Mouse (Mus musculus) hindbrain, embryonic 16.5 days (tissue): Measurements from ENCODE around the gene Rps6ka3. TPM values are rescaled to one million over a fixed set of nuclear protein-coding genes. Genes with fewer than 3 reads are reported as not detected.
A peak's percentile ranks its signal among the peaks of the same experiment; 100 is the strongest.

ENCODE experiments used
- ATAC-seq: fragments of 200-750 bp; cut with Nextera tagmentation; 2 replicates; pipeline ENCODE4 v1.8.0; 2017; ENCODE audit warnings: moderate TSS enrichment, moderate library complexity
- H3K27ac ChIP-seq: fragments of 300-500 bp; sonication (generic); 2 replicates; pipeline ENCODE4 v1.5.1; 2014; ENCODE audit warnings: low read depth, mild to moderate bottlenecking, control low read depth, low read length, moderate library complexity
- H3K27me3 ChIP-seq: fragments of 300-500 bp; sonication (generic); replicated peaks from 2 replicates; pipeline ENCODE4 v1.6.1; 2014; ENCODE audit warnings: low read length; ENCODE audit not compliant: control insufficient read depth, insufficient read depth
- H3K36me3 ChIP-seq: fragments of 300-500 bp; sonication (generic); 2 replicates; pipeline ENCODE4 v1.6.1; 2014; ENCODE audit warnings: mild to moderate bottlenecking, low read length, moderate library complexity, mixed read lengths; ENCODE audit not compliant: control insufficient read depth, insufficient read depth
- H3K4me1 ChIP-seq: fragments of 300-500 bp; sonication (generic); 2 replicates; pipeline ENCODE4 v1.6.1; 2014; ENCODE audit warnings: low read depth, low read length; ENCODE audit not compliant: control insufficient read depth, insufficient read depth
- H3K4me2 ChIP-seq: fragments of 300-500 bp; sonication (generic); 2 replicates; pipeline ENCODE4 v1.6.1; 2014; ENCODE audit warnings: mild to moderate bottlenecking, low read length, control low read depth, moderate library complexity
- H3K4me3 ChIP-seq: fragments of 300-500 bp; sonication (generic); 2 replicates; pipeline ENCODE4 v1.5.1; 2014; ENCODE audit warnings: mild to moderate bottlenecking, low read length, control low read depth, moderate library complexity
- H3K9ac ChIP-seq: fragments of 300-500 bp; sonication (generic); 2 replicates; pipeline ENCODE4 v1.6.1; 2014; ENCODE audit warnings: low read depth, mild to moderate bottlenecking, control low read depth, low read length, moderate library complexity
- H3K9me3 ChIP-seq: fragments of 300-500 bp; sonication (generic); 2 replicates; pipeline ENCODE4 v1.6.1; 2014; ENCODE audit warnings: mild to moderate bottlenecking, low read length, moderate library complexity; ENCODE audit not compliant: control insufficient read depth
- WGBS: fragments of 180-500 bp; shearing (Covaris S2); extraction: QIAGEN DNeasy Blood & Tissue Kit; methylation state at CpG from one replicate; pipeline ENCODE4 v1.1.7; 2014; 5-methylcytosine and 5-hydroxymethylcytosine counted together
- polyA plus RNA-seq: library from polyadenylated mRNA; unstranded; fragments of >200 nt; fragmentation: Nextera tagmentation; extraction: Ambion mirVana; gene quantifications from 2 replicates; pipeline ENCODE4 v1.2.1, GENCODE M21; 2015

The Rps6ka3 gene
- polyA plus RNA-seq, 1 experiment from 2014 or later, result 3.2 TPM

DNA sequence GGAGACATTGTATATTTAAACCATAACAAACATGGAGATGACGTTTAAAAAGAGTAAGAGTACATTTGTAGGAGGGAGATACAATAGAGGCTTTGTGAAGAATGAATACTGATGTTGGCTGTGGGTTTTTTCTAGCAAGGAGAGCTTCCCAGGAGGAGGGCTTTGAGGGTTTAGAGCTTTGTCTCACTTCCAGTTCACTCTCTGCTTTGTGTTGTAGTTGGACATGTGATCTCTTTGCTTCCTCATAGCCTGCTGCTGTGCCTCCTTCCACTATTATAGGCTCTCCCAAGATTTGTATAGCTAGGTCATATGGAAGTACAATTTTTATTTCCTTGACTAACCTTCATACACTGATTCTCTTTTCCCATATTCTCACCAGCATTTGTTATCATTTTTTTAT lies 27.2 kb downstream of the Rps6ka3 start:
- Histone ChIP-seq H3K36me3 (no peaks in the 10 kb centered on the region), H3K4me3 (no peak overlapping the region), H3K4me2 (no peak overlapping the region), H3K9ac (no peak overlapping the region), H3K9me3 (no peaks in the 10 kb centered on the region), H3K27me3 (no peaks in the 10 kb centered on the region), H3K27ac (no peak overlapping the region), H3K4me1 (no peaks in the 10 kb centered on the region)
- 8% methylated on average over 1 of the region's 1 CpGs for WGBS
- ATAC-seq, result no peak

DNA sequence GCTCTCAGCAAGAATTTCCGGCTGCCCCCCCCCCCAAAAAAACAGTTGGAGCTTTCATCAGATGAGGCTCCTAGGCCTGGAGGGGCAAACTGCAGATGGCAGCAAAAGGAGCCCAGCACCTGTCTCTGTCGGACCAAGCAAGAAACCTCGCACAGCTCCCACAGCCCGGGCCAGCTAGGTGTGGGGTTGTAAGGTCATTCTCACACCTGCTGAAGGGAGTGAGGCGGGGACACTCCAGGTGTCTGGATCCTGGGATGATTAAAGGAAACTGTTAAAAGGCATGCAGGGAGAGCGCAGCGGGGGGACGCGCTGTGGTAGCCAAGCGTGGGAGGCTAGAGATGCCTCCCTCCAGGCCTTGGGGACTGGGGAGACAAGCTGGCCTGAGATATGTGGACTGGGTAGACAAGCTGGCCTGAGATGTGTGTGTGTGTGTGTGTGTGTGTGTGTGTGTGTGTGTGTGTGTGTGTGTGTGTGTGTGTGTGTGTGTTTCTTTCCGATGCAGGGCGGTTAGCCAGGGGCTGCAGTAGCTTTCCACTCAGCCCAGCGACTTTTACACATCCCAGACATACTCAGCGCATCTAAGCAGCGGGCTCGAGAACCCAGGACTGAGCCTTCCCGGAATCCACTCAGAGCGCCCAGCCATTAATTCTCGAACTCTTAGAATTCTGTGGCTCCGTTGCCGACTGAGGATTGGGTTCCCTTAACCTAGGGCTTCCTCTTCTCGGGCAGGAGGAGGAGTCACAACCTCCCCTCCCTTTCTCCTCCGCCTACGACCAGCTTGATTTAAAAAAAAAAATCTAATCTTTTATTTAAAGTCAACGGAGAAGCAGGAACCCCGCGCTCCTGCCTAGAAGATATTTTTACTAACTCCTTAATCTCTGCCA lies 44.1 kb downstream of the Rps6ka3 start:
- H3K9me3 ChIP-seq, result no peaks in the 10 kb centered on the region; the same call in 1 of the 2 replicates
- H3K4me2 ChIP-seq, result peak overlapping the region; percentile 66
- H3K27ac ChIP-seq, result peak overlapping the region; percentile 87
- peaks cover 4% of the 10 kb centered on the region for H3K27me3 ChIP-seq
- WGBS, result 20% methylated on average over 23 of the region's 27 CpGs
- peak overlapping the region; percentile 54 for H3K9ac ChIP-seq
- H3K4me3 ChIP-seq, result peak overlapping the region; percentile 61
- no peak for ATAC-seq
- H3K4me1 ChIP-seq, result no peaks in the 10 kb centered on the region
- H3K36me3 ChIP-seq, result no peaks in the 10 kb centered on the region

DNA sequence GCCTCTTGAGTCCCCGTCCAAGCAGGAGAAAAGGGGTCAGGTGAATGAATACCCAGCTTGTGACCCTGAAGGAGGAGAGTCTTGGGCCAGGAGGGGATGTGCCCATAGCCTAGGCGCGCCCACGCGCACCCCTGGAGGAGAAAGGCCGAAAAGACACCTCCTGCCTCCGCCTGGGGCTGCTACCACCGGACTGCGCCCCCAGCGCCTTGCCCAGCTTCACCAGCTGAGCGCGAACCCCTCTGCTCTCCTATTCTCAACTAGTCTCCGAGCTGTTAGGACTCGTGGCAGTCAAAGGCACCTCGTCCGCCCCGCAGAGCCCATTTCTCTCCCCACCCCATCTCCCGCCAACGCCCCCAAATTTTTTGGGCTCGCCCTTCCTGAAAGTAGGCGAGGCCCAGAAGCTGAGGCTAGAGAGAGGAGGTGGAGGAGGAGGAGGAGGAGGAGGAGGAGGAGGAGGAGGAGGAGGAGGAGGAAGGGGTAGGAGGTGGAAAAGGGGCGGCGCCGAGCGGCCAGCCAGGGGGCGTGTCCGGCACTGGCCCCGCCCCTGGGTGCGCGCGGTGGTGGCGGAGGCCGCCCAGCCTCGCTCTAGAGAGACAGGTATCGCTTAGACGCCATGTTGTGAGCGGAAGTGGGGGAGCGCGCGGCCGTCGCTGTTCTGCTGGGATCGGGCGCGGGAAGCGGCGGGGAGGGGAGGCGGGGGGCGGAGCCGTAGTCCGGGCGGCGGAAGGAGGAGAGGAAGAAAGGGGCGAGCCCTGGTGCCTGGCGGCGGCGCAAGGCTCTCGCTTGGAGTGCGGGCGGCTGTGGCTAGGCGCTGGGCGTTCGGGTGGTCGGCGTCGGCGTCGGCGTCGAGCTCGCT lies 45.2 kb downstream of the Rps6ka3 start:
- 9% methylated on average over 38 of the region's 71 CpGs for WGBS
- no peaks in the 10 kb centered on the region; the same call in 1 of the 2 replicates for H3K9me3 ChIP-seq
- ATAC-seq, result peak; percentile 97

DNA sequence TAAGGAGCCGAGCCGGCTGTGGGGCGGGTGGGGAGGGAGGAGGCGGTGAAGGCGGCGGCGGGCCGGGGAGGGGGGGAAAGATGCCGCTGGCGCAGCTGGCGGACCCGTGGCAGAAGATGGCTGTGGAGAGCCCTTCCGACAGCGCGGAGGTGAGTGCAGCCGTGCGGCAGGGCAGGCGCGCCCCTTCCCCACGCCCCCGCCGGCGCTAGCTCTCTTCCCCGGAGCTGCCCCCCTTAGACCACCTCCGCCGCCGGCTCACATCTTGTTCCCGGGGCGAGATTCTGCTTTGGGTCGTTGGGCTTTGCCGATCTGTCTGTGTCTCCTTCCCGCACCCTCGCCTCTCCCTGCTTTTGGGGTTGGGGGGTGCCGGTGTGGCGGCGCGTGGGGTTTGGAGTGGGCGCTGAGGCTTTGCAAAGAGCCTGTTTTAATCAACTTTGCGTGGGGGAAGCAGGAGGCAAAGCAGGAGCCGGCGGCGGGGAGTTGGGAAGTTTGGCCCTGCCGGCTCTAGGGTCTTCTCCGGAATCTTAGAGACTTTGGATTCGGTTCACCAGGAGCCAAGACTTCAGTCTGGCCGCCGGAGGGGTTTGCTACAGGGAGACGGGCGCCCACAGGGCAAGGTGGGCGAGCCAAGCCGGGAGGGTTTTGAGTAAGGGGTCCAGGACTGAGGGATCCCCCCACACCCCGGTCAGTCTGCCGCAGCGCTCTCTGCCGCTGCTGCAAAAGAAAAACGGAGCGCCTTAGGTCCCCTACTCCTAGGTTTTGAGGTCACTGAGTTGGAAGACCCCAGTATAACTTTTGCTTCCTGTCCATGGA lies 46.1 kb downstream of the Rps6ka3 start:
- WGBS, result 18% methylated on average over 39 of the region's 57 CpGs
- H3K9ac ChIP-seq, result peak overlapping the region; percentile 70
- ATAC-seq, result no peak; the same call in 1 of the 2 replicates

More for the DNA sequence above, 45.2 kb downstream of the Rps6ka3 start:
- Histone ChIP-seq H3K27ac (peak overlapping the region; percentile 87), H3K4me3 (peak overlapping the region; percentile 61), H3K4me2 (peak overlapping the region; percentile 66), H3K36me3 (no peaks in the 10 kb centered on the region), H3K9ac (peak overlapping the region; percentile 70), H3K4me1 (no peaks in the 10 kb centered on the region), H3K27me3 (peaks cover 4% of the 10 kb centered on the region)

DNA sequence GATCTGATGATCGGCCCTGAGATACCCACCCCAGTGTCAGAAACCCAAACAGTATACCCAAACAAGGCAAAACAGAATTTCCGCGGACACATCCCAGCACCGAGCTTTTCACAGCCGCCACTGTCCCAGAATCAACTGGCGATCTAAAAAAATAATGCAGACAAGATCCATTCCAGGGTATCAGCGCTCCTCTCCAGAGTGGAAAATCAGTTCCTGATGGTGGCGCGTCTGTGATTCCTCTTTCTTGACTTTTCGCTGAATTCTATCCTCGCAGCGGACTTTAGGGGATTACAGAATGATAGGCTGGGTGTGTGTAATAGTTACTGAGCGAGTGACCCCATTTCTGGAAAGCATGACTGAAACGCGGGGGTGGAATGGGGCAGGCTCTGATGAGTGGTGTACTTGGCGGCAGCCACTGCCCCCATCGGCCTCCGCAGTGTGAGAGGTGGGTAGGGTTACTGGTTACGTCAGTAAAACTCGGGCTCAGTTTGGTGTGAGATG lies 46.9 kb downstream of the Rps6ka3 start:
- Histone ChIP-seq H3K4me3 (peak overlapping the region; percentile 61), H3K4me1 (no peaks in the 10 kb centered on the region), H3K4me2 (peak overlapping the region; percentile 67), H3K9me3 (no peaks in the 10 kb centered on the region; the same call in 1 of the 2 replicates), H3K27me3 (peaks cover 2% of the 10 kb centered on the region), H3K27ac (peak overlapping the region; percentile 87; the same call in 1 of the 2 replicates), H3K36me3 (no peaks in the 10 kb centered on the region), H3K9ac (peak overlapping the region; percentile 70)
- WGBS, result 14% methylated on average over 20 of the region's 20 CpGs
- no peak for ATAC-seq

More for the DNA sequence above, 46.1 kb downstream of the Rps6ka3 start:
- Histone ChIP-seq H3K4me1 (no peaks in the 10 kb centered on the region), H3K27ac (peak overlapping the region; percentile 87), H3K36me3 (no peaks in the 10 kb centered on the region), H3K4me2 (peak overlapping the region; percentile 67), H3K9me3 (no peaks in the 10 kb centered on the region; the same call in 1 of the 2 replicates), H3K27me3 (peaks cover 4% of the 10 kb centered on the region), H3K4me3 (peak overlapping the region; percentile 61)

DNA sequence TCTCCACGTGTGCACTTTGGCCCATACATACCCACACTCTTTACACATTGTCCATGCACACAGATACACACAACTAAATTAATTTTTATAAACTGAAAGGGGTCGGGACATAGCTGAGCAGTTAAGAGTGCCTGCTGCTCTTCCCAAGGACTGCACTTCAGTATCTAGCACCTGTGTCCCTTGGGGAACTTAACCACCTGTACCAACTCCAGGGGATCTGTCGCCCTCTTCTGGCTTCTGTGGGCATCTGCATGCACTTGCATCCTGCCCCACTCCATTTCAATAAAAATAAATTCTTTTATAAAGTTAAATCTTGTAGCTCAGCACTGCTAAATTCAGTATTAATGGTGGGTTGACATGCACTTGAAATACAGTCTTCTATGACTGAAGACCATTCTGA lies 54.6 kb downstream of the Rps6ka3 start:
- Histone ChIP-seq H3K9me3 (no peaks in the 10 kb centered on the region), H3K27me3 (no peaks in the 10 kb centered on the region), H3K4me2 (no peak overlapping the region), H3K27ac (no peak overlapping the region), H3K4me3 (no peak overlapping the region), H3K4me1 (no peaks in the 10 kb centered on the region), H3K9ac (no peak overlapping the region), H3K36me3 (no peaks in the 10 kb centered on the region)
- ATAC-seq, result no peak
- WGBS, result 43% methylated on average over 3 of the region's 3 CpGs

DNA sequence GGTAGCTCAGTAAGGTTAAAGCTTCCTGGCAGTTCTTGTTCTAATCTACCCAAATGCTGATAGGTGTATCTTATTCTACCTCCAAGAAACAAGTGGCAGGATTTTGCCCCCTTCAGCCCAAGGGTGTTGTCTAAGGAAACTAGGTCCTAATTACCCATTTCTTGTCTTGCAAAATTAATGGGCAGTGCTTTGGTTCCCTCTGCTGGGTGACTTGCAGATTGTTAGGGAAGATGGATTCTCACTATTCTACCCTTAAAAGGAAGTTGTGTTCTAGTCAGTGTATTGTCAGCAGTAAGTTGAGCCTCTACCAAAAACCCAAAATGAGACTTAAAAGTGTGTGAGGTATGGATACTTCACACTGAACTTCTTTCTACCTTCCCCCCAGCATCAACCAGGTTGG lies 59.0 kb downstream of the Rps6ka3 start:
- no peak overlapping the region for H3K4me3 ChIP-seq
- H3K4me1 ChIP-seq, result no peaks in the 10 kb centered on the region
- no peak for ATAC-seq
- no peak overlapping the region for H3K4me2 ChIP-seq
- H3K9ac ChIP-seq, result no peak overlapping the region
- no peaks in the 10 kb centered on the region for H3K9me3 ChIP-seq
- H3K27me3 ChIP-seq, result no peaks in the 10 kb centered on the region
- H3K27ac ChIP-seq, result no peak overlapping the region
- H3K36me3 ChIP-seq, result no peaks in the 10 kb centered on the region

DNA sequence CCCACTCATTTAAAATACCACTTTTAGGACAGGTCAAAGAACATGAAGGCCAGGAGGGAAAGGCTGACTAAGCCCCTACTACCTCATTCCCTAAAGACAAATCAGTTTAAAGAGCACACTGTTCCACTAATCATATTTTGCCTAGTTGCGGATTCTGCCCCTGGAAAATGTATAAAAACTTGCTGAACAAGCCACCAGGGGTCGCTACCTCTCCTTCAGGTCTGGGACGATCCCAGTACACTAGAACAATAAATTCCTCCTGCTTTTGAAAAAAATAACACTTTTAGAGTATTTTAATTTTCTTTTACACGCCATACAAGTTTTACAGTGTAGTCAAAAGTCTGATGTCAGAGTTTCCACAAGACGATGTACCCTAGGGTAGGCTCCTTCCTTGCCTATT lies 76.7 kb downstream of the Rps6ka3 start:
- H3K27ac ChIP-seq, result no peak overlapping the region
- no peaks in the 10 kb centered on the region for H3K27me3 ChIP-seq
- H3K4me2 ChIP-seq, result no peak overlapping the region
- no peaks in the 10 kb centered on the region for H3K4me1 ChIP-seq
- no peak overlapping the region for H3K4me3 ChIP-seq
- no peak overlapping the region for H3K9ac ChIP-seq
- no peaks in the 10 kb centered on the region for H3K36me3 ChIP-seq
- WGBS, result 70% methylated on average over 5 of the region's 5 CpGs
- no peak for ATAC-seq
- H3K9me3 ChIP-seq, result no peaks in the 10 kb centered on the region
